Mouse (Mus musculus) E14TG2a.4 (cell line): ENCODE data around the gene Fam25c.

Experiments used
- CTCF ChIP-seq: conservative IDR thresholded peaks from 2 replicates; pipeline ENCODE4 v1.5.1; 2014; ENCODE audit warnings: low read length
- NANOG ChIP-seq: IDR thresholded peaks from 2 replicates; pipeline ENCODE4 v1.6.1; 2014; ENCODE audit warnings: borderline replicate concordance, low read length, mixed read lengths
- POU5F1 ChIP-seq: IDR thresholded peaks from 2 replicates; pipeline ENCODE4 v1.6.1; 2014; ENCODE audit warnings: low read length, borderline replicate concordance

DNA sequence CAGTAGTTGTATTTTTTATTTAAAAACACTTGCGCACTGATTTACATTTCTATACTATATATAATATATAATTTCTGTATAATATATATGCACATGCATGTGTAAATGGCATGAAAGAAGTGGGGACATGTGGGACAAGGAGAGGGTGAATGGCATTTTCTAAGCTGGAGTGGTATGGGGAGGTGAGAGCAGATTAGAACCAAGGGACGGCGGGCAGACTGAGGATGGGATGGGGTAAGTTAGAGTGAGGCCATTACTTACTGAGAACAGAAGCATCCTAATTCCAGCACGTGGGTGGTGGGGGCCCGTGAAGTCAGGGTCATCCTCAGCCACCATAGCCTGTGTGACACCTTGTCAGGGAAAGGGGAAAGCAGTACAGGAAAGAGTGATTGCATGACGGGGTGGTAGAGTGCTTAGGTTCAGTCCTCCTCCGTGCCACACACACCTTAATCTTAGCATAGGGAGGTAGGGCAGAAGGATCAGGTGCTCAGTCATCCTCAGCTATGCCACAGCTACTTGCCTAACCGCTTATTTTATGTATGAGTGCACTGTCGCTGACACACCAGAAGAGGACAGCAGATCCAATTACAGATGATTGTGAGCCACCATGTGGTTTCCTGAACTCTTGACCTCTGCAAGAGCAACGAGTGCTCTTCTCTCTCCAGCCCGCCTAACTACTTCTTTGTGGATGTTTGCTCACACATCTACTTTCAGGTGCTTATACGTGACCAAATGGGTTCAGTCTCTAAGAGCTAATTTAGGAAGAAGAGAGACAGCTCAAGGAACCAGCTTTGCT, 9.3 kb downstream of the Fam25c start:
- peak; percentile 44 for TF ChIP-seq CTCF
- no peak for TF ChIP-seq POU5F1
- TF ChIP-seq NANOG = no peak
